ENCODE assay signal across 20 mouse cellular contexts in the genomic region with DNA sequence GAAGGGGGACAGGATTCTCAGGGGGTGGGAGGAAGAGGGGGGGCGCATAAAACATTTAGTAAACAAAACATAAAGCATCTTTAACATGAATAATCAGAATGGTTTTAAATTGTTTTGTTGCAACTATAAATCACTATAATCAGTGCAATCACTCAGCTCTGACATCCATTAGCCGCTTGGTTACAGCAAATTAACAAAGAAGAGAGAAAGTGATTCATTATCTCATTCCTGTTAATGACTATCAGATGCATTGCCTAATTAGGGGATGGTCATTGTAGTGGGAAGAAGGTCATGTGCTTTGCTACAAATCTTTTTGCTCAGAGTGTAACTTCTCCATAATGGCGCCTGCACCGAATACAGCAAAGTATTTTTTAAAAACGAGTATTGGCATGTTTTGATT.
"Had no signal": no experiment of that assay in that cellular context is flagged by ENCODE, and none has a peak within 500 bp of the region (broad histone marks: within the 10 kb centered on the region; RNA-seq: fewer than 3 reads in every experiment).

No protein-coding gene starts in this region.

- H3K4me1 ChIP-seq: intestine, embryonic 15.5 days; kidney, embryonic 15.5 days; megakaryocyte, embryonic 14.5 days; midbrain, embryonic 10.5 days had no signal

- H3K27ac ChIP-seq: intestine, embryonic 15.5 days; kidney, embryonic 15.5 days; limb, embryonic 15.5 days; liver, embryonic 14.5 days; midbrain, embryonic 10.5 days; stomach, postnatal 0 days had no signal

- H3K9ac ChIP-seq: intestine, embryonic 15.5 days; kidney, embryonic 15.5 days; limb, embryonic 15.5 days; liver, embryonic 14.5 days; liver, postnatal 0 days; lung, embryonic 14.5 days had no signal

- H3K4me3 ChIP-seq: intestine, embryonic 15.5 days; kidney, embryonic 15.5 days; limb, embryonic 15.5 days; megakaryocyte, embryonic 14.5 days; midbrain, embryonic 10.5 days had no signal

- ATAC-seq: intestine, embryonic 15.5 days; liver, postnatal 0 days; lung, postnatal 0 days had no signal

- DNase-seq: kidney, adult 11 months; kidney, adult 8-10 months; kidney, postnatal 10 days; kidney, postnatal 36 days; liver, postnatal 0 days; lung, embryonic 14.5 days; lung, postnatal 36 days; midbrain, embryonic 14.5 days; right cerebral cortex, postnatal 14 days; right cerebral cortex, postnatal 4 days; thymus, adult 2 months had no signal

- H3K9me3 ChIP-seq: intestine, embryonic 15.5 days; kidney, embryonic 15.5 days; limb, embryonic 15.5 days; midbrain, embryonic 10.5 days had no signal

- H3K36me3 ChIP-seq: intestine, embryonic 15.5 days; kidney, embryonic 15.5 days; limb, embryonic 15.5 days; midbrain, embryonic 10.5 days had no signal

- H3K4me2 ChIP-seq: intestine, embryonic 15.5 days; kidney, embryonic 15.5 days; limb, embryonic 15.5 days; liver, embryonic 11.5 days; lung, embryonic 14.5 days had no signal

- H3K27me3 ChIP-seq: intestine, embryonic 15.5 days; kidney, embryonic 15.5 days; limb, embryonic 15.5 days; megakaryocyte, embryonic 14.5 days had no signal
